Mouse (Mus musculus) lung, embryonic 16.5 days (tissue): Measurements from ENCODE around the gene Cda. TPM values are rescaled to one million over a fixed set of nuclear protein-coding genes. Genes with fewer than 3 reads are reported as not detected.
A peak's percentile ranks its signal among the peaks of the same experiment; 100 is the strongest.
"Not testable (repeated sequence)": the region's sequence is repeated elsewhere in the genome, so short reads cannot be mapped to it uniquely, and the experiment has no call there.

Experiments used
- ATAC-seq: fragments of 200-750 bp; cut with Nextera tagmentation; 2 replicates; pipeline ENCODE4 v1.8.0; 2017; ENCODE audit warnings: low read depth, mild to moderate bottlenecking, moderate library complexity
- H3K27ac ChIP-seq: fragments of 300-500 bp; sonication (generic); 2 replicates; pipeline ENCODE4 v1.5.1; 2014; ENCODE audit warnings: mild to moderate bottlenecking, control low read depth, low read length
- H3K27me3 ChIP-seq: fragments of 300-500 bp; sonication (generic); 2 replicates; pipeline ENCODE4 v1.6.1; 2014; ENCODE audit warnings: low read depth, low read length, mixed read lengths; ENCODE audit not compliant: control insufficient read depth, insufficient read depth
- H3K36me3 ChIP-seq: fragments of 300-500 bp; sonication (generic); 2 replicates; pipeline ENCODE4 v1.6.1; 2014; ENCODE audit warnings: low read length; ENCODE audit not compliant: control insufficient read depth, insufficient read depth
- H3K4me1 ChIP-seq: fragments of 300-500 bp; sonication (generic); replicated peaks from 2 replicates; pipeline ENCODE4 v1.6.1; 2014; ENCODE audit warnings: low read length, mixed read lengths; ENCODE audit not compliant: control insufficient read depth, insufficient read depth
- H3K4me2 ChIP-seq: fragments of 300-500 bp; sonication (generic); 2 replicates; pipeline ENCODE4 v1.6.1; 2014; ENCODE audit warnings: low read depth, low read length, control low read depth
- H3K4me3 ChIP-seq: fragments of 300-500 bp; sonication (generic); 2 replicates; pipeline ENCODE4 v1.5.1; 2014; ENCODE audit warnings: mild to moderate bottlenecking, low read length, control low read depth
- H3K9ac ChIP-seq: fragments of 300-500 bp; sonication (generic); 2 replicates; pipeline ENCODE4 v1.6.1; 2014; ENCODE audit warnings: low read length, control low read depth
- H3K9me3 ChIP-seq: fragments of 300-500 bp; sonication (generic); 2 replicates; pipeline ENCODE4 v1.6.1; 2016; ENCODE audit warnings: low read length; ENCODE audit not compliant: control insufficient read depth
- WGBS: fragments of 180-500 bp; shearing (Covaris S2); extraction: QIAGEN DNeasy Blood & Tissue Kit; methylation state at CpG from one replicate; pipeline ENCODE4 v1.1.7; 2014; 5-methylcytosine and 5-hydroxymethylcytosine counted together
- polyA plus RNA-seq: library from polyadenylated mRNA; unstranded; fragments of >200 nt; fragmentation: Nextera tagmentation; extraction: Ambion mirVana; gene quantifications from 2 replicates; pipeline ENCODE4 v1.2.1, GENCODE M21; 2015

Cda gene
- polyA plus RNA-seq, 1 experiment from 2014 or later, result 22.8 TPM

DNA sequence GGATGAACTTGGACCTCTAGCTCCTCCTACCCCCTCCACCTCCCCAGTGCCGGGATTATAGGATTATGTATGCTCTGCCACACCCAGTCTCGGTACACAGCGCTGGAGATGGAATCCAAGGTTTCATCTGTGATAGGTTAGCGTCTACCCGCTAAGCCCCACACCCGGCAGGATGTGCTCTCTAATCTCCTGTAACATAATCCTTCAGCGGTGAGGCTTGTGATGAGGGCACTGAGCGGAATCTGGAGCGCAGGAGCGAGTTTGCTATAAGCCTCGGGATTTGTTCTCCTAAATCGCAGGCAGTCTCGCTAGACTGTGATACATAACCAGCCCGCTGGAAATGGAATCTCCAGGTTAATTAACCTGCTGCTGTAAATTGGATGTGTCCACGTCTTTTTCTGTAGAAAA, 37.5 kb downstream of the Cda start:
- Histone ChIP-seq H3K27ac (no peak overlapping the region), H3K27me3 (peaks cover 18% of the 10 kb centered on the region), H3K36me3 (no peaks in the 10 kb centered on the region), H3K4me2 (no peak overlapping the region), H3K4me1 (no peaks in the 10 kb centered on the region; the same call in 1 of the 2 replicates), H3K9me3 (no peaks in the 10 kb centered on the region), H3K4me3 (no peak overlapping the region), H3K9ac (no peak overlapping the region)
- 11% methylated on average over 15 of the region's 15 CpGs for WGBS
- ATAC-seq, result no peak

DNA sequence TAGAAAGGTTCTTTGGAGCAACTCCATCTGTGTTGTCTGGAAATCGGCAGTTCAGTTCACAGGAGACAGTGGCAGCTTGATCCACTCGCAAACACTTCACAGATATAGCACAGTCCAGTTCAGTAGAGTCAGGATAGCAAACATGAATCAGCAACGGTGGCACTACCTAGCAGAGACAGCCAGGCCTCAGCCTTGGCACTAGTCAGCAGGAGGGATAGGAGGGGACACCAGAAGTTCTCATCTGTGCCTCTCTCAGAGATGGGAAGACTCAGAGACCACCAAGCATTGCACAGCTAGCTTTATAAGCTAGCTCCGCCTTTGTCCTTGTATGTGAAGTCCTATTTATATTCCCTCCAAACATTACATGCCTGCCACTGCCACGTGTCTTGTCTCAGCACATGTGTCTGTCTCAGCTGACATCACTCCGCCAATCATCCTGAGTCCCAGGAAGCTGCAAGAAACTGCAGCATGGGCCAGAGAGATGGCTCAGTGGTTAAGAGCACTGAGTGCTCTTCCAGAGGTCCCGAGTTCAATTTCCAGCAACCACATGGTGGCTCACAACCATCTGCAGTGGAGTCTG, 39.8 kb downstream of the Cda start:
- H3K27me3 ChIP-seq, result peaks cover 18% of the 10 kb centered on the region
- peak overlapping the region; percentile 57 for H3K27ac ChIP-seq
- no peak for ATAC-seq
- H3K4me2 ChIP-seq, result peak overlapping the region; percentile 40
- no peaks in the 10 kb centered on the region for H3K36me3 ChIP-seq
- no peaks in the 10 kb centered on the region for H3K9me3 ChIP-seq
- H3K4me3 ChIP-seq, result peak overlapping the region; percentile 31
- peaks cover 5% of the 10 kb centered on the region for H3K4me1 ChIP-seq
- H3K9ac ChIP-seq, result peak overlapping the region; percentile 24; the same call in 1 of the 2 replicates
- 54% methylated on average over 7 of the region's 7 CpGs for WGBS

DNA sequence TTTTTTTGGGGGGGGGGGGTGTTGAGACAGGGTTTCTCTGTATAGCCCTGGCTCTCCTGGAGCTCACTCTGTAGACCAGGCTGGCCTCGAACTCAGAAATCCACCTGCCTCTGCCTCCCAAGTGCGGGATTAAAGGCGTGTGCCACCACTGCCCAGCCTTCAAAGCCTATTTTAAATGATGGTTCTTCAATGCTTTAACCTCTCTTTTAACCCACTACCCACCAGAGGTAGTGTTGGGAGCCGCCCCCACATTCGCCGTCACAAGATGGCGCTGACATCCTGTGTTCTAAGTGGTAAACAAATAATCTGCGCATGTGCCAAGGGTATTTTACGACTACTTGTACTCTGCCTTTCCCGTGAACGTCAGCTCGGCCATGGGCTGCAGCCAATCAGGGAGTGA, 40.6 kb downstream of the Cda start:
- H3K4me2 ChIP-seq, H3K9me3 ChIP-seq, H3K4me1 ChIP-seq, ATAC-seq, H3K4me3 ChIP-seq, H3K9ac ChIP-seq, H3K36me3 ChIP-seq, H3K27ac ChIP-seq: not testable (repeated sequence)
- 77% methylated on average over 8 of the region's 12 CpGs for WGBS
- H3K27me3 ChIP-seq, result peaks cover 18% of the 10 kb centered on the region

DNA sequence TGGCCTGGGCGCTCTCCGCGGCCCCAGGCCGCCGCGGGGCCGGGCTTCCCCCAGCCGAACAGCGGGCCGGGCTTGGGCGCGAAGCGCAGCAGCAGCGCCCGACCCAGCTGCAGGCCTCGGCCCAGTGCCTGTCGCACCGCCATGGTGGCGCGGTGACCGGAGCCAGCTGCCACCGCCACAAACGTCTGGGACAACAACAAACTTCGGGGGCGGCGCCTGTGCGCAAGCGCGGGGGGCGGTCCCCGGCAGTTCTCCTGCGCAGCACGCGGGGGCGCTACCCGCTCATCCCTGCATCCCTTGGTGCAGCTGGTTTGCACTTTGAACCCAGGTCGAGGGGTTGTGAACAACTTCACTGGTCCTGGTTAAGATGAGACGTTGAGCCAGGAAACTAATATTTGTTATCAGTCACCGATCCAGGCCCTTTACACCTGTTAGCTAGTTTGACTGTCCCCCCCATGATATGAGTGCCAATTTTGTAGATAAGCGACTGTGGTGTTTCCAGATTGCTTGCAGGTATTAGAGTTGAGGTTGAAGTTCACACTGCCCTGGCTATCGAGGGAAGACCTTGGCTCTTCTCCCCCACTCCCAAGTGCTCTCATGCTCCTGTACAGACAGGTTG, 41.6 kb downstream of the Cda start, which contains the start of gene Pink1:
TSS of gene Pink1 (minus strand) at position 231 of the 619 bp plus-strand sequence.
- peak within 1 kb of the TSS; percentile 88 for H3K4me3 ChIP-seq
- peak within 1 kb of the TSS; percentile 65 for H3K4me2 ChIP-seq
- 2% methylated on average over 39 of the region's 41 CpGs for WGBS
- peaks cover 11% of the 10 kb centered on the region for H3K27me3 ChIP-seq
- no peaks in the 10 kb centered on the region for H3K36me3 ChIP-seq
- H3K9ac ChIP-seq, result peak within 1 kb of the TSS; percentile 98
- H3K27ac ChIP-seq, result peak within 1 kb of the TSS; percentile 98
- peaks cover 5% of the 10 kb centered on the region for H3K4me1 ChIP-seq
- peak; percentile 81 for ATAC-seq
- H3K9me3 ChIP-seq, result no peaks in the 10 kb centered on the region

DNA sequence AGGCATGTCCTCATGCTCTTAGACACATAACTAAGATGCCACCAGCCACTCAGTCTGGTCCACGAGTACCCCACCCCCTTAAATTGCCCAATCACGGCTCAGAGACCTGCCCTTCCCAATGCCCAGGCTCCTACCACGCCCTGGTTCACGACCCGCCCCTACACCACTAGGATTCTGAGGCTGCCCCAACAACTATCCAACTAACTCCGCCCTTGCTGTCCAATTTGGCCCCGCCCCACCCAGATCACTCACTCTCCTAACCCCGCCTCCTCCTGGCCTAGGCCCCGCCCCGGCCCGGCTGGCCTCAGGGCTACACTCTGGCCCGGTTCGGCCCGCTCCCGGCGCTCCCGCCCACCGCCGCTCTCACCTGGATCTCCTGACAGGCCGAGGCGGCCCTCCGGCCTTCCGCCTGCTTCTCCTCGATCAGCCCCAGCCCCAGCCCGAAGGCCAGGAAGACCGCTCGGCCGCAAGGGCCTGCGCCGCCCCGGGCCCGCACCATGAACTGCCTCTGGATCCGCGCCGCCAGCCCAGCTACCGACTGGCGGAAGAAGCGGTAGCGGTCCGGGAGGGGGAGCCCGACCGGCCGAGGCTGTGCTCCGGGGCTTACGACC, 42.2 kb downstream of the Cda start:
- Histone ChIP-seq H3K4me2 (peak overlapping the region; percentile 65), H3K27ac (peak overlapping the region; percentile 98), H3K4me1 (peaks cover 8% of the 10 kb centered on the region), H3K4me3 (peak overlapping the region; percentile 88), H3K9me3 (no peaks in the 10 kb centered on the region), H3K36me3 (no peaks in the 10 kb centered on the region), H3K27me3 (peaks cover 6% of the 10 kb centered on the region; the same call in 1 of the 2 replicates), H3K9ac (peak overlapping the region; percentile 98)
- WGBS, result under 1% methylated on average over 36 of the region's 45 CpGs
- peak; percentile 96 for ATAC-seq

DNA sequence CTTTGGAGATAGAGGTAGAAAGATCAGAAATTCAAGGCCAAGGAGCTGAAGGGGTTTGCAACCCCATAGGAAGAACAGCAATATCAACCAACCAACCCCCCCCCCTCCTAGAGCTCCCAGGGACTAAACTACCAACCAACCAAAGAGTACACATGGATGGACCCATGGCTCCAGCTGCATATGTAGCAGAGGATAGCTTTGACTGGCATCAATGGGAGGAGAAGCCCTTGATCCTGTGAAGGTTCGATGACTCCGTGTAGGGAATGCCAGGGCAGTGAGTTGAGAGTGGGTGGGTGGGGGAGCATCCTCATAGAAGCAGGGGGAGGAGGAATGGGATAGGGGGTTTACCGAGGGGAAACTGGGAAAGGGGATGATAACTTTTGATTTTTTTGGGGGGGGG, 43.3 kb downstream of the Cda start:
- Histone ChIP-seq H3K27ac (peak overlapping the region; percentile 36; the same call in 1 of the 2 replicates), H3K9ac (no peak overlapping the region), H3K4me2 (no peak overlapping the region)

DNA sequence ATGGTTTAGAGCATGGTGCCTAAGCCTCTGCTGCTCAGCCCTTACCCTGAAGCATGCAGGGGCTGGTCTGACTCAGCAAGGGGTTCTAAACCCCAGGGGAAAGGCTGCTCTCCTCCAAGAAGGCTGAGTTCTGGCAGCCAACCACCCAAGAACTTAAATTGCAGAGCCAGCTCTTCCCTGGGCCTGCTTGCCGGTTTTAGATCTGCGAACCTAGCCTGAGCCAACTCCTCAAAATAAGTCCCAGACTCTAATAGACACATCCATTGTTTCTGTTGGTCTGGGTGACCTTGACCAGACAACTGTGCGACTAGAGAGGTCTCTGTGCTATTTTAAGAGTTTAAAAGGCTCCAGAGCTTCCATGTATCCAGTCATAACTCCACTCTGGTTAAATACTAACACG, 44.0 kb downstream of the Cda start:
- Histone ChIP-seq H3K4me1 (peaks cover 8% of the 10 kb centered on the region), H3K27ac (peak overlapping the region; percentile 36), H3K36me3 (no peaks in the 10 kb centered on the region), H3K4me3 (no peak overlapping the region), H3K9ac (no peak overlapping the region), H3K9me3 (no peaks in the 10 kb centered on the region), H3K27me3 (no peaks in the 10 kb centered on the region), H3K4me2 (no peak overlapping the region)
- ATAC-seq, result no peak
- 47% methylated on average over 4 of the region's 4 CpGs for WGBS

More for the DNA sequence above, 43.3 kb downstream of the Cda start:
- H3K4me3 ChIP-seq, result no peak overlapping the region
- H3K4me1 ChIP-seq, result peaks cover 8% of the 10 kb centered on the region
- WGBS, result 78% methylated on average over 3 of the region's 3 CpGs
- ATAC-seq, result no peak
- H3K27me3 ChIP-seq, result no peaks in the 10 kb centered on the region
- H3K9me3 ChIP-seq, result no peaks in the 10 kb centered on the region
- H3K36me3 ChIP-seq, result no peaks in the 10 kb centered on the region

DNA sequence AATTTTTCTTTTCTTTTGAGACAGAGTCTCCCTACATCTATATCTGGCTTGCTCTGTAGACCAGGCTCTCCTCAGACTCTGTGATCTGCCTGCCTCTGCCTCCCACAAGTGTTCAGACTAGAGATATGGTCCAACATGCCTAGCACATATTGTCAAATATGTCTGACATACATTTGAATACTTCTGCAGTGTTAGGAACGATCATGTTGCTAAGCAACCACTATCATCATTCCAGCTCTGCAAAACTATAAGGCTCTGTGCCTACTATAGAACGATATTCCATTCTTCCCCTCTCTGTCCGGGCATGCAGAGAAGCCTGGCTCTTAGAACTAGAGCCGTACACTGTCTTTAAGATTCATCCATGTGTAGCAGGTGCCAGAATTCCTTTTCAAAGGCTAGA, 45.1 kb downstream of the Cda start:
- H3K9ac ChIP-seq, result no peak overlapping the region
- no peak overlapping the region for H3K27ac ChIP-seq
- no peak for ATAC-seq
- 53% methylated on average over 4 of the region's 4 CpGs for WGBS
- no peaks in the 10 kb centered on the region for H3K27me3 ChIP-seq
- peaks cover 8% of the 10 kb centered on the region for H3K4me1 ChIP-seq
- no peaks in the 10 kb centered on the region for H3K36me3 ChIP-seq
- H3K9me3 ChIP-seq, result no peaks in the 10 kb centered on the region
- no peak overlapping the region for H3K4me2 ChIP-seq
- no peak overlapping the region for H3K4me3 ChIP-seq

DNA sequence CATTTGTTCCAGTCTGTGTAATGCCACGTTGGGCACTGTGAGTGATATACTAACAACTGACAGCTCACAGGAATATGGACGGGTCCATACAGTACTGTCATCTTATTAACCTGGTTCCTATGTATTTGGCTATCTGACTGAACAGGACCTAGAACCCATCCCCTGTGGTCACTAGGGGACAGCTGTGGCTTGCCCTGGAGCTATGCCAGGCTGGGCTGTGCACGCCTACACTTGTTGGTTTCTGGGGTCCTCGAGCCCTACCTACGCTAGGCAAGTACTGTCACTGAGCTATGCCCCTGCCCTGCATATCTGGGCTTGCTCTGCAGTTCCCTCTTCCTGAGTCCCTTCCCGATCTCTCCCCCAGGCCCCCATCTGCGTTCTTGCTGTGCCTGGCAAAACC, 46.3 kb downstream of the Cda start:
- H3K4me2 ChIP-seq, result no peak overlapping the region
- H3K4me3 ChIP-seq, result no peak overlapping the region
- no peak overlapping the region for H3K27ac ChIP-seq
- H3K27me3 ChIP-seq, result no peaks in the 10 kb centered on the region
- peaks cover 8% of the 10 kb centered on the region for H3K4me1 ChIP-seq
- no peak for ATAC-seq
- H3K9me3 ChIP-seq, result no peaks in the 10 kb centered on the region
- H3K9ac ChIP-seq, result no peak overlapping the region
- 64% methylated on average over 7 of the region's 7 CpGs for WGBS
- peaks cover 4% of the 10 kb centered on the region; the same call in 1 of the 2 replicates for H3K36me3 ChIP-seq
